Mouse (Mus musculus) lung, postnatal 0 days (tissue): ENCODE measurements around the gene Trap1. TPM values are rescaled to one million over a fixed set of nuclear protein-coding genes. Genes with fewer than 3 reads are reported as not detected.
"Not testable (repeated sequence)": the region's sequence is repeated elsewhere in the genome, so short reads cannot be mapped to it uniquely, and the experiment has no call there.

Experiments
- ATAC-seq: fragments of 200-750 bp; cut with Nextera tagmentation; 2 replicates; pipeline ENCODE4 v1.8.0; 2017; ENCODE audit warnings: moderate library complexity
- DNase-seq: peaks from one replicate; pipeline ENCODE4 v3.0.0-alpha.2; 2016; ENCODE audit warnings: low spot score
- H3K27ac ChIP-seq: fragments of 300-500 bp; sonication (generic); 2 replicates; pipeline ENCODE4 v1.5.1; 2014; ENCODE audit warnings: antibody characterized with exemption, mild to moderate bottlenecking, low read length, mixed read lengths
- H3K27me3 ChIP-seq: fragments of 300-500 bp; sonication (generic); replicated peaks from 2 replicates; pipeline ENCODE4 v1.6.1; 2014; ENCODE audit warnings: low read length, mixed read lengths; ENCODE audit not compliant: insufficient read depth
- H3K36me3 ChIP-seq: fragments of 300-500 bp; sonication (generic); 2 replicates; pipeline ENCODE4 v1.6.1; 2014; ENCODE audit warnings: low read length, mixed read lengths; ENCODE audit not compliant: insufficient read depth
- H3K4me1 ChIP-seq: fragments of 300-500 bp; sonication (generic); 2 replicates; pipeline ENCODE4 v1.6.1; 2014; ENCODE audit warnings: antibody characterized with exemption, low read depth, low read length, mixed read lengths; ENCODE audit not compliant: insufficient read depth
- H3K4me2 ChIP-seq: fragments of 300-500 bp; sonication (generic); replicated peaks from 2 replicates; pipeline ENCODE4 v1.6.1; 2014; ENCODE audit warnings: low read depth, mild to moderate bottlenecking, low read length, moderate library complexity, mixed read lengths
- H3K4me3 ChIP-seq: fragments of 300-500 bp; sonication (generic); 2 replicates; pipeline ENCODE4 v1.5.1; 2014; ENCODE audit warnings: low read depth, low read length
- H3K9ac ChIP-seq: fragments of 300-500 bp; sonication (generic); replicated peaks from 2 replicates; pipeline ENCODE4 v1.6.1; 2014; ENCODE audit warnings: low read depth, mild to moderate bottlenecking
- H3K9me3 ChIP-seq: fragments of 300-500 bp; sonication (generic); 2 replicates; pipeline ENCODE4 v1.6.1; 2016; ENCODE audit warnings: low read length, mixed read lengths
- CTCF ChIP-seq: IDR thresholded peaks from 2 replicates; pipeline ENCODE4 v1.5.1; 2016; ENCODE audit warnings: antibody characterized with exemption, mild to moderate bottlenecking
- EP300 ChIP-seq: IDR thresholded peaks from 2 replicates; pipeline ENCODE4 v1.6.1; 2016; ENCODE audit warnings: antibody characterized with exemption, mild to moderate bottlenecking, control low read depth
- WGBS: fragments of 180-500 bp; shearing (Covaris S2); extraction: QIAGEN DNeasy Blood & Tissue Kit; methylation state at CpG from one replicate; pipeline ENCODE4 v1.1.7; 2014; 5-methylcytosine and 5-hydroxymethylcytosine counted together
- polyA plus RNA-seq: library from polyadenylated mRNA; unstranded; fragments of >200 nt; fragmentation: Nextera tagmentation; extraction: Ambion mirVana; gene quantifications from 2 replicates; pipeline ENCODE4 v1.2.1, GENCODE M21; 2015

The Trap1 gene
- polyA plus RNA-seq, 1 experiment from 2014 or later = 32.5 TPM

DNA sequence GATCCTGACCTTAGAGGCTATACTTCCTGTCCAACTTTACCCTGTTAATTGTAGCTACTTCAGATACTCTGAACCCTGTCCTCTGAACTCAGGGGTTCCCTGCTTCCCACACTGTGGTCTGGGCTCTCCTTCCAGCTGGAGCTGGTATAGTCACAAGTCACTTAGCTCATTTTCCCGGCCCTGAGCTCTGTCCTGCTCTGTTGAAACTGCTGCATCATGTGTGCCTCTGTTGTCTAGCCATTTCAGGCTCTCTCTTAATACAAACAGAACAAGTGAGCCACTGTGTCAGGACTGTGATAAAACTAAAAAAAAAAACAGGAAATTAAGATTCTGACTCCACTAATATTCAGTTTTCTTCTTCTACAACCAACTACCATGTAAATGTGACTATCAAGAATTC, 51.0 kb downstream of the Trap1 start:
- Histone ChIP-seq H3K4me1 (no peaks in the 10 kb centered on the region), H3K27ac (no peak overlapping the region), H3K9ac (no peak overlapping the region), H3K9me3 (no peaks in the 10 kb centered on the region), H3K36me3 (no peaks in the 10 kb centered on the region), H3K27me3 (no peaks in the 10 kb centered on the region), H3K4me3 (no peak overlapping the region), H3K4me2 (no peak overlapping the region)
- DNase-seq = no peak
- WGBS = 43% methylated on average over 1 of the region's 1 CpGs
- TF ChIP-seq EP300 = no peak
- TF ChIP-seq CTCF = no peak
- ATAC-seq = no peak

DNA sequence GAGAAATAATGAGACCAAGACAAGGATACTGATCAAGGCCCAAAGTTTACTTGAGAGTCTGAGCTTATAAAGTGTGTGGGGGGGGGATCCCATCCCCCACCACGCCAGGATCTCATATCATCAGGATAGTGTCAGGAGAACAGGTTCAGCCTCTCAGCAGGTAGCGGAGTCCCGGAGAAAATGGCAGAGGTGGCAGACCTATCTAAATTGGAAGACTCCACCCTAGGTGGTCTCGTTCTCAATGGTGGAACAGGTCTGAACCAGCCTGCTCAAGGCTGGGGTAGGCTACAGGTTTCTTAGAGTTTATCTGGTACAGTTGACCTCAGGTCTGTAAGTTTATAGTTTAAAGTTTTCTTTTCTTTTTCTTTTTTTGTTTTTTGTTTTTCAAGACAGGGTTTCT, 54.9 kb downstream of the Trap1 start:
- 67% methylated on average over 4 of the region's 4 CpGs for whole genome bisulfite sequencing
- no peak for DNase-seq
- no peaks in the 10 kb centered on the region for H3K36me3 ChIP-seq
- no peaks in the 10 kb centered on the region for H3K4me1 ChIP-seq
- ATAC-seq = no peak
- H3K27ac ChIP-seq = no peak overlapping the region
- TF ChIP-seq CTCF = no peak
- no peak for TF ChIP-seq EP300
- no peak overlapping the region for H3K9ac ChIP-seq
- no peak overlapping the region for H3K4me2 ChIP-seq
- H3K27me3 ChIP-seq = no peaks in the 10 kb centered on the region
- no peaks in the 10 kb centered on the region for H3K9me3 ChIP-seq
- H3K4me3 ChIP-seq = no peak overlapping the region

- ATAC-seq = no peak
- Histone ChIP-seq H3K4me3 (no peak overlapping the region), H3K27ac (no peak overlapping the region), H3K27me3 (no peaks in the 10 kb centered on the region), H3K4me1 (no peaks in the 10 kb centered on the region), H3K9ac (no peak overlapping the region), H3K9me3 (no peaks in the 10 kb centered on the region), H3K36me3 (no peaks in the 10 kb centered on the region), H3K4me2 (no peak overlapping the region)
- WGBS = 83% methylated on average over 1 of the region's 1 CpGs
- TF ChIP-seq CTCF (no peak), EP300 (no peak)
- DNase-seq = no peak
Measured at GRCm38 (mm10) chr16:4021241-4021640, 56.4 kb downstream of the Trap1 start.

DNA sequence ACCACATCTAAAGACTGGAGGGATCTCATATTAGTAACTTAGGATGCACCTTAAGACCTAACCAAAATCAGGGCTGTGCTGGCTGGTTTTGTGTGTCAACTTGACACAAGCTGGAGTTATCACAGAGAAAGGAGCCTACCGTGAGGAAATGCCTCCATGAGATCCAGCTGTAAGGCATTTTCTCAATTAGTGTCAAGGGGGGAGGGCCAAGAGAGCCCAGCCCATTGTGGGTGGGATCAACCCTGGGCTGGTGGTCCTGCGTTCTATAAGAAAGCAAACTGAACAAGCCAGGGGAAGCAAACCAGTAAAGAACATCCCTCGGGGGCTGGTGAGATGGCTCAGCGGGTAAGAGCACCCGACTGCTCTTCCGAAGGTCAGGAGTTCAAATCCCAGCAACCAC, 60.2 kb downstream of the Trap1 start:
- WGBS = 80% methylated on average over 6 of the region's 6 CpGs
- not testable (repeated sequence) for ATAC-seq, H3K9me3 ChIP-seq, H3K27me3 ChIP-seq, H3K27ac ChIP-seq, H3K36me3 ChIP-seq, H3K4me2 ChIP-seq, H3K4me1 ChIP-seq, DNase-seq, H3K9ac ChIP-seq, H3K4me3 ChIP-seq

DNA sequence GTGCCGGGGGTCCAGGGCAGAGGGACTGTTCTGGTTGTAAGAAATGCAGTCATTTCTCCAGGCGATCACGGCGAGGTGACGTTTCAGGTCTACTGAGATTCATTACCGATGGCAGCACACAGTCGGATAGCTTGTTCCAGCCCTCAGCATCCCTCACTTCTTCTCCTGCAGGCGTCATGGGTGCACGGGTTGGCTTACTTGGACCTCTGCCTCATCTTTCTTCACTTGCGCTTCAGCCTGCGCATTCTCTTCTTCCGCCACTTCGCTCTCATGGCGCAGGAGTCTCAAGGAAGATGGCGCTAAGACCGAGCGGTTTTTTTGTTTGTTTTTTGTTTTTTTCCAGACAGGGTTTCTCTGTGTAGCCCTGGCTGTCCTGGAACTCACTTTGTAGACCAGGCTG, 60.8 kb downstream of the Trap1 start:
- not testable (repeated sequence) for H3K36me3 ChIP-seq, H3K9ac ChIP-seq, H3K4me1 ChIP-seq, H3K4me2 ChIP-seq, H3K27ac ChIP-seq, H3K27me3 ChIP-seq, H3K9me3 ChIP-seq, ATAC-seq, H3K4me3 ChIP-seq, DNase-seq
- 73% methylated on average over 17 of the region's 17 CpGs for WGBS

DNA sequence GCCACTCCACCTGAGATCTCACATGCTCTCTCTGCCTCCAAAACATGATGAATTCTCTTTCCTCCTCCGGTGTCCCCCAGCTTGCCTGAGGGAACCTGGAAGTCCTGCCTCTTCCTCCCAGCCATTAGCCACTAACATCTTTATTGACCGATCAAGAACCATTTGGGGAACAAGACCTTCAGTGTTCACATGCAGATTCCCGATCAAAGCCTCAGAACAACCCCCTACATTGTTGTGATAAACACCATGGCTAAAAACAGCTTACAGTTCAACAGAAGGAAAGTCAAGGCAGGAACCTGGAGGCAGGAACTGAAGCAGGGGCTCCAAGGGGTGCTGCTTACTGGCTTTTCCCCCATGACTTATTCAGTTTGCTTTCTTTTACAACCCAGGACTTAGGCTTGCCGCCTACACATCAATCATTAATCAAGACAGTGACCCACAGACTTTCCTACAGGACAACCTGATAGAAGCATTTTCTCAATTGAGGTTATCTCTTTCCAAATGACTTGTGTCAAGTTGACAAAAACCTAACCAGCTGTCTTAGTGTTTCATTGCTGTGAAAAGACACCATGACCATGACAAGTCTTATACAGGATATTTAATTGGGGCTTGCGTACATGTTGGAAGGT, 63.5 kb downstream of the Trap1 start:
- DNase-seq = no peak
- Histone ChIP-seq H3K27ac (no peak overlapping the region), H3K4me3 (no peak overlapping the region), H3K4me2 (no peak overlapping the region), H3K9me3 (no peaks in the 10 kb centered on the region), H3K4me1 (no peaks in the 10 kb centered on the region), H3K27me3 (no peaks in the 10 kb centered on the region), H3K9ac (no peak overlapping the region), H3K36me3 (no peaks in the 10 kb centered on the region)
- 82% methylated on average over 5 of the region's 5 CpGs for WGBS
- no peak for ATAC-seq
- TF ChIP-seq EP300 (no peak), CTCF (no peak)

DNA sequence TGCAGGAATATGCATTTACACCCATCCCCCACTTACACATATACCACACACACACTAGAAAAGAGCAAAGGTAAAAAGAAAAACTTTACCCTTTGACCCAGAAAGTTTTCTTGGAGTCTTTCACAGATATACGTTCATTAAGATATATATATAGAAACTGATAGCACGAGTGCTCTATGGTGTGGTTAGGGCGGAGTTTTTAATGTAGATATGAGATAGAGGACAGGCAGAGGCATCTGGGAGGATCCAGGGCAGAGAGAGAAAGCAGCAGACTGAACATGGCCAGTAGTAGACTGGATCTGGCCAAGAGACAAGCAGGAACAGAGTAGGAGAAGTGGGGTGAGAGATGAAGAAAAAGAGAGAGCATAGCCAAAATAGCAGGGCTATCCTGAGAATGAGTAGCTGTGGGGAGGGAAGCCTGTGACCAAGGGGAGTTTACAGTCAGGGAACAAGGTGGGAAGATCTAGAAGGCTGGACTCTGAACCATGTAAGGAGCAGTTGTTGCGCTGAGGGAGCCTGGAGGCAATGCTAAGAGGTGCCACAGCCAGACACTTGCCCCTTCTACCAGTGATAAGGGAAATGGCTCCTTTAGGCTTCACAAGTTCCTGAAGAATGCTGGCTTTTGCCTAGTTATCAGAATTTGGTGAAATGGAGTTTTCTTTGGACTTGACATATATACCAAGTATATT, 64.6 kb downstream of the Trap1 start:
- H3K9me3 ChIP-seq = no peaks in the 10 kb centered on the region
- no peaks in the 10 kb centered on the region for H3K27me3 ChIP-seq
- H3K4me2 ChIP-seq = no peak overlapping the region
- no peak overlapping the region for H3K4me3 ChIP-seq
- DNase-seq (no peak), ATAC-seq (no peak)
- 54% methylated on average over 4 of the region's 4 CpGs for WGBS
- TF ChIP-seq CTCF (no peak), EP300 (no peak)
- H3K27ac ChIP-seq = no peak overlapping the region
- no peaks in the 10 kb centered on the region for H3K4me1 ChIP-seq
- H3K9ac ChIP-seq = no peak overlapping the region
- no peaks in the 10 kb centered on the region for H3K36me3 ChIP-seq
